Mouse (Mus musculus) right cerebral cortex, adult 2 months (tissue): ENCODE data around the gene Trim13.

Source experiments
- DNase-seq, 2 experiments: peaks; one replicate each; pipeline ENCODE4 v3.0.0; 2021 to 2022; ENCODE audit warnings: low spot score in 2 of 2

The Trim13 gene

GRCm38 (mm10) chr14:61613319-61613718, 15.3 kb downstream of the Trim13 start:
- DNase-seq: no peak

DNA sequence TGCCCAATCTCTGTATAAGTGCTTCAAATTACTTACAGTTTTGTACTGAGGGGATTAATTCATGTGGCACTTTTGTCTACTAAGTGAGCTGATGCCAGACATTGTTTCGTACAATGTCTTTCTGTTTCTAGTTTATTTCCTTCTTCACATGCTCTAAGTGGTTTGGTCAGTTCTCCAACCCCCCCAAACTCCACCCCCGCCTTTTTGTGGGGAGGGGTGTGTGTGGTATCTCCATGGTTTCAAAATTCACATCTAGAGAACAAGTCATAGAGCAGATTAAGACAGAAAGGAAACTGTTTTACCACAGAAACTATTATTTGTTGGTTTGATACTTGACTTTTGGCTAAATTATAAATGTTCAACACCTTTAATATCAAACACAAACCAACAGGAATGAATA, 22.3 kb downstream of the Trim13 start:
- no peak for DNase-seq

DNA sequence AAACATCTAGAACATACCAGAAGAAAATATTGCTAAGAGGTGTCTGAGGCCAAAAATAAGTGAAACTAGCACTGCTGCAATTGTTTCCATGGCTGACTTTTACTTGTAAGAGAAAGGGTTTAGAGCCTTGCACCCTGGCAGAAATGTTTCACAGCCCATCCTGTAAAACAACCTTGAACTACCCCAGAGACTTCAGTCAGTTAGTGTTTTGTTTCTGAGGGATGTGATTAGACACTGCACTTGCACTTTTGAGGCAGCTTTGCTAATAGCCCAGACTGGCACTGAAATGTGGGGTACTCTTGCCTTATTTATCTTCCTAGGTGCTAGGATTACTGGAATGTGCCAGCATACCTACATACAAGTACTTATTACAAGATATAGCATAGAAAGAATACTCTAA, 37.9 kb downstream of the Trim13 start:
- no peak for DNase-seq

GRCm38 (mm10) chr14:61642668-61643067, 44.6 kb downstream of the Trim13 start:
- no peak for DNase-seq

GRCm38 (mm10) chr14:61645547-61645946, 47.5 kb downstream of the Trim13 start:
- DNase-seq: no peak

- DNase-seq: peak; percentile 12 to 43
These were observed 49.3 kb downstream of the Trim13 start for GRCm38 (mm10) chr14:61647182-61647880.

DNA sequence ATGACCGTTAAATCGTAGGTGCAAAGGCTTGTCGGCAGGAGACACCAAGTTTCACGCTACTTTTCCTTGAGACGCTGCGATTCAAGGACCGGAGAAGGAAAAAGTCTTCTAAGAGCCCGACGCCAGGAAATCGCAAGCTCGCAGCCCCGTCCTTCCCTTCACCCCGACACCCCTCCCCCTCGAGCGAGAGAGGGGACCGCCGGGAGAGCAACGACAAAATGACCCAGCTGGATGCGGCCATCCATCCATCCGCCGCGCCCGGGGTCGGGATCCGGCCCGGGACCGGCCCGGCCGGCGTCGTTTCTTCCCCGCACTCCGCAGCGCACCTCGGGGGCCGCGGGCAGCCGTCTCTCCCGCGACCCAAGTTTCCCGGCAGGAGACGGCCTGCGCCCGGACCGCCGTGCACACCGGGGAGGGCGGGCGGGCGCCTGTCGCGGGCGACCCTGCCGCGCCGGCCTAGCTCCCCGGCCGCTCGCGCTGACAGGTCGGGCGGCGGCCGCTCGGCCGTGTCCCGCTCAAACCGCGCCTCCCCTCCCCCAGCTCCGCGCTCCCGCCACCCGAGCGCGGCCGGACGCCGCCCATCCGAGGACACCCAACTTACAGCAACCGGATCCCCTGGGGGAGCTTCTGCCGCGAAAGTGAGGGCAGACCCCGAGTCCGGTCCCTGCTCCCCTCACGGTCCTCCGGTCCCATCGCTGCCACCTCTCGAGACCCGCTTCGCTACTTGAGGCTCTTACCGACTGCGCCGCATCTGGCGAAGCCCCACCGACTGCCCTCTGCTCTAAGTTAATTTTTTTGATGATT, 50.0 kb downstream of the Trim13 start:
- DNase-seq: peak; percentile 13 to 21

DNA sequence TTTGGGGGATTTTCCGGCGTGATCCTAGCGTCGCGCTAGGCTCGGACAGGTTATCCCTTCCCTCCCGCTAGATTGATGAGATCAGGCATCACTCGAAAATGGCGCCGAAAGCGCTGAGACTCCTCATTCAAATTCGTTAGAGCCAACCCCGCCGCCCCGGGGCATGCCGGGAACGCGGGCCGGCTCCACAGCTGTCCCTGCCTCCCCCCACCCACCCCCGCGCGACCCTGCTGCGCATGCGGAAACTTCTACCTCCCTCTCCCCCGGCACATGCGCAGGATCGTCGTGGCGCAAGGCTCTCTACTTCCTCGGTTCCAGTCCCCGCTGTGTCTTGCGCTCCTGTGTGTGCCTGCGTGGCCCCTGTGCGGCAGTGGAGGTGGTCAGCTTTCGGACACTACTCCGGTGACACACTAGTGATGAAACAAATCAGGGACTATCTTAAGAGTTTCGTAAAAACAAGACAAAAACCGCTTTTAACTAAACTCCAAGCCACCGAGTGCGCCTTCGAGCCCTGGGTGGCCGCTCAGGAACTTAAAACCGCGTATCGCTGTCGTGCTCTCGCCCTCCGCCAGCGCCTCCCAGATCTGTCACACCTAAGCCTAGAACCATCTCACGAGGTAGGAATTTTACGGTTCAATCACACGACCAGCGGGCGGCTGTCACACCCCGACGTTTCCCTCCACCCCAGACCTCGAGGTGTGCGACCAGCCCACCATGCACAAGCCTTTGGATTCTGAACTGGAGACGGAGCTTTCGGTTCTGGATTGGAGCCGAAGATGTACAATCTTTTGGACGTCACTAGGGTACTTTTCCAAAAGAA, 50.8 kb downstream of the Trim13 start:
- peak; percentile 95 to 96 for DNase-seq

GRCm38 (mm10) chr14:61650291-61650960, 52.4 kb downstream of the Trim13 start:
- DNase-seq: peak; percentile 48 to 67
